ENCODE assay signal across 9 mouse cellular contexts in the genomic region with DNA sequence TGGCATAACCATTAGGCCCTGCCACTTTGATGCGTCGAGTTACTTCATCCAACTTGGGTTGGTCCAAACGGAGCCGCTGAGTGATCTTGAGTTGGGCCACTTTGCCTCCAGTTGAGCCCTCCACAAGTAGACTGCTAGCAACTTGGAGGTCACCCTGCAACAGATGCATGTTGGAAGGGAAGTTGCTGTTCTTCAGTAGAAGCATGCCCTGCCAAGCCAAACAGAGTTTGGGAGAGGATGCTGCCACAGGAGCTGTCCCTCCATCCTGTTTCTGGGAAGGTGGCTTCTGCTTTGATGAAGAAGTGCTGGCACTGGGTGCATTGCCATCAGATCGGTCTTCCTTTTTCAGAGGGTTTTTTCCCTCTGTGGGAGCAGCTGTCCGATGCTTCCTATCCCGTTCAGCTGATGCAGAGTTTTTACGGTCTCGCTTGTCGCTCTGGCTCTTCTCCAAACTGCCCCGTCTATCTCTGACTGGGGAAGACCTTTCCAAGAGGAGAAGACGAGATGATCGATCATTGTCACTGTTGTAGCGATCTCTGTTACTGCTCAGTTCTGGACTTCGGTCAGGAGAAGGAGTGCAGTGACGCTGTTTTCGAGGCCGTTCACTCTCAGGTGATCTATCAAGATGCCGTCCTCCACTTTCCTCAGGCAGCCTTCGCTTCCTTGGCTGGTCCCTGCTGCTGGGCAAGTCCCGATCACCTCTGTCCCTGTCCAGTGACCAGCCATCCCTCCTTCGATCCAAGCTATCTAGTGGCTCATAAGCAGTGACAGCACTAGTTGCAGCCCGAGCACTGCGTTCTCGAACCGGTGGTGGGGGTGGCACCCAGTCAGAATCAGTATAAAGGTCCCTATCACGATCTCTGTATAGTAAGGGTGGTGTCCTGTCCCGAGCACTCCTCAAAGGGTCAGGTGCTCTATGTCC. TPM values are rescaled to one million over a fixed set of nuclear protein-coding genes. Genes with fewer than 3 reads are reported as not detected.
DNase-seq lines count a peak whose midpoint lies in the region; ATAC-seq and TF ChIP-seq lines count a peak whose summit lies in the region.
"Had no signal": no experiment of that assay in that cellular context is flagged by ENCODE, and none has a peak within 500 bp of the region (broad histone marks: within the 10 kb centered on the region; RNA-seq: fewer than 3 reads in every experiment).

No protein-coding gene starts in this region.

- no peak for TF ChIP-seq EP300 in liver, postnatal 0 days (IDR thresholded peaks at IDR 0.05; ENCODE audit: low read depth)

- H3K36me3 ChIP-seq in erythroblast, embryonic 14.5 days (ENCODE audit: control insufficient read depth): peaks cover 65% of the 10 kb centered on the region
- H3K36me3 ChIP-seq in forebrain, embryonic 11.5 days (ENCODE audit: control insufficient read depth, insufficient read depth, low read length): peaks cover 5% of the 10 kb centered on the region; the same call in 1 of the 2 replicates
- peaks cover 9% of the 10 kb centered on the region; the same call in 1 of the 2 replicates for H3K36me3 ChIP-seq in hindbrain, postnatal 0 days (ENCODE audit: insufficient read depth, low read length)
- H3K36me3 ChIP-seq in liver, postnatal 0 days (replicated peaks; ENCODE audit: insufficient read depth, low read length): peaks cover 38% of the 10 kb centered on the region

- no peaks in the 10 kb centered on the region for H3K27me3 ChIP-seq in erythroblast, embryonic 14.5 days (ENCODE audit: control insufficient read depth)
- H3K27me3 ChIP-seq in forebrain, embryonic 11.5 days (ENCODE audit: control insufficient read depth, insufficient read depth, low read length): no peaks in the 10 kb centered on the region
- H3K27me3 ChIP-seq in hindbrain, postnatal 0 days (ENCODE audit: insufficient read depth, low read length): no peaks in the 10 kb centered on the region
- H3K27me3 ChIP-seq in liver, postnatal 0 days (ENCODE audit: insufficient read depth, low read length): no peaks in the 10 kb centered on the region

- no peak overlapping the region for H3K27ac ChIP-seq in forebrain, embryonic 11.5 days (ENCODE audit: low read depth, low read length)
- H3K27ac ChIP-seq in hindbrain, postnatal 0 days: no peak overlapping the region
- H3K27ac ChIP-seq in liver, postnatal 0 days (ENCODE audit: low read depth): 0 out of 2 replicates have a peak overlapping the region, but pooled peaks have one; percentile 92

- no peak overlapping the region; the same call in 1 of the 2 replicates for H3K9ac ChIP-seq in forebrain, embryonic 11.5 days (ENCODE audit: low read length)
- no peak overlapping the region; the same call in 1 of the 2 replicates for H3K9ac ChIP-seq in hindbrain, postnatal 0 days (replicated peaks; ENCODE audit: low read length)
- peak overlapping the region; percentile 91 for H3K9ac ChIP-seq in liver, postnatal 0 days (replicated peaks)

- WGBS in forebrain, embryonic 11.5 days: 89% methylated on average over 28 of the region's 28 CpGs
- WGBS in hindbrain, postnatal 0 days: 66% methylated on average over 28 of the region's 28 CpGs
- WGBS in liver, postnatal 0 days (ENCODE audit: insufficient replicate concordance): 65% methylated on average over 28 of the region's 28 CpGs

- peaks cover 51% of the 10 kb centered on the region for H3K4me1 ChIP-seq in erythroblast, embryonic 14.5 days (ENCODE audit: control insufficient read depth)
- H3K4me1 ChIP-seq in forebrain, embryonic 11.5 days (replicated peaks; ENCODE audit: control insufficient read depth, insufficient read depth, low read length): peaks cover 17% of the 10 kb centered on the region
- peaks cover 23% of the 10 kb centered on the region; the same call in 1 of the 2 replicates for H3K4me1 ChIP-seq in hindbrain, postnatal 0 days (ENCODE audit: insufficient read depth, low read length)
- peaks cover 20% of the 10 kb centered on the region for H3K4me1 ChIP-seq in liver, postnatal 0 days (ENCODE audit: insufficient read depth)

- peak; percentile 24 to 32 for DNase-seq in adrenal gland, adult 18-20 months (ENCODE audit: low spot score in 2 of 2)
- no peak for DNase-seq in forebrain, embryonic 11.5 days (ENCODE audit: low spot score)
- no peak for DNase-seq in hindbrain, postnatal 0 days (ENCODE audit: low spot score)
- DNase-seq in liver, postnatal 0 days: peak; percentile 18
- no peak for DNase-seq in MN1 (ENCODE audit: low spot score)
- no peak for DNase-seq in lung, postnatal 4 days

- no peak for ATAC-seq in erythroblast, adult 5-6 weeks (replicated peaks; ENCODE audit: low FRiP score, poor library complexity, severe bottlenecking)
- no peak for ATAC-seq in forebrain, embryonic 11.5 days (replicated peaks; ENCODE audit: low FRiP score)
- no peak for ATAC-seq in hindbrain, postnatal 0 days
- ATAC-seq in liver, postnatal 0 days: no peak

- peak overlapping the region; percentile 88 for H3K4me2 ChIP-seq in forebrain, embryonic 11.5 days (ENCODE audit: low read depth, low read length, severe bottlenecking)
- peak overlapping the region; percentile 85 for H3K4me2 ChIP-seq in hindbrain, postnatal 0 days (ENCODE audit: low read depth, low read length)
- H3K4me2 ChIP-seq in liver, postnatal 0 days (ENCODE audit: low read depth, low read length): peak overlapping the region; percentile 93

- peak overlapping the region; percentile 100 for H3K4me3 ChIP-seq in erythroblast, embryonic 14.5 days (replicated peaks)
- H3K4me3 ChIP-seq in forebrain, embryonic 11.5 days (ENCODE audit: low read depth, low read length): peak overlapping the region; percentile 96
- H3K4me3 ChIP-seq in hindbrain, postnatal 0 days (ENCODE audit: low read length): peak overlapping the region; percentile 7; the same call in 1 of the 2 replicates
- H3K4me3 ChIP-seq in liver, postnatal 0 days (ENCODE audit: low read depth, low read length): peak overlapping the region; percentile 90

- no peak for TF ChIP-seq CTCF in hindbrain, postnatal 0 days (IDR thresholded peaks at IDR 0.05; ENCODE audit: low read depth)
- no peak for TF ChIP-seq CTCF in liver, postnatal 0 days (IDR thresholded peaks at IDR 0.05; ENCODE audit: low read depth)

- no peaks in the 10 kb centered on the region for H3K9me3 ChIP-seq in erythroblast, embryonic 14.5 days (ENCODE audit: control insufficient read depth, low read length)
- H3K9me3 ChIP-seq in forebrain, embryonic 11.5 days (ENCODE audit: control insufficient read depth, low read length): no peaks in the 10 kb centered on the region
- H3K9me3 ChIP-seq in hindbrain, postnatal 0 days (ENCODE audit: low read length): no peaks in the 10 kb centered on the region
- H3K9me3 ChIP-seq in liver, postnatal 0 days (ENCODE audit: low read length): no peaks in the 10 kb centered on the region

RNA-seq across cellular contexts. Expression of a gene that starts 2.7 kb away (rescaled TPM):
- 1.1 and 1.6 TPM in 2 replicates for polyA plus RNA-seq in erythroblast, embryonic 14.5 days (2012)
- total RNA-seq in erythroblast, adult 5-6 weeks (2015; ENCODE audit: low replicate concordance): 19.4 and 26.1 TPM in 2 replicates
- 19.9 and 29.7 TPM in 2 replicates for total RNA-seq in erythroblast, adult 5-6 weeks (2017; ENCODE audit: low replicate concordance)
- 10 to 100 TPM; 35.4 to 42.5 TPM for total RNA-seq in adrenal gland, adult 18-20 months (2021)
- 19.4 and 22.6 TPM in 2 replicates for polyA plus RNA-seq in forebrain, embryonic 11.5 days (2014; fragmentation: Nextera tagmentation; extraction: Ambion mirVana)
- 20.0 and 20.9 TPM in 2 replicates for total RNA-seq in hindbrain, postnatal 0 days (2014; rRNA removed)
- polyA plus RNA-seq in hindbrain, postnatal 0 days (2015; fragmentation: Nextera tagmentation; extraction: Ambion mirVana): 6.3 TPM in 2 replicates
- polyA plus RNA-seq in liver, postnatal 0 days (2015; fragmentation: Nextera tagmentation; extraction: Ambion mirVana): 6.5 and 6.7 TPM in 2 replicates

RNA-seq across cellular contexts. Expression of a gene that starts 39.7 kb away (rescaled TPM):
- not detected in 2 replicates for polyA plus RNA-seq in erythroblast, embryonic 14.5 days (2012)
- total RNA-seq in erythroblast, adult 5-6 weeks (2015; ENCODE audit: low replicate concordance): not detected in 2 replicates
- total RNA-seq in erythroblast, adult 5-6 weeks (2017; ENCODE audit: low replicate concordance): 0.43 TPM in 1 of 2 replicates, not detected in the other
- total RNA-seq in adrenal gland, adult 18-20 months (2021): under 1 TPM; 0.35 to 0.53 TPM
- 2.3 and 3.2 TPM in 2 replicates for polyA plus RNA-seq in forebrain, embryonic 11.5 days (2014; fragmentation: Nextera tagmentation; extraction: Ambion mirVana)
- total RNA-seq in hindbrain, postnatal 0 days (2014; rRNA removed): 2.4 and 2.9 TPM in 2 replicates
- 2.3 and 2.8 TPM in 2 replicates for polyA plus RNA-seq in hindbrain, postnatal 0 days (2015; fragmentation: Nextera tagmentation; extraction: Ambion mirVana)
- 0.14 and 0.27 TPM in 2 replicates for polyA plus RNA-seq in liver, postnatal 0 days (2015; fragmentation: Nextera tagmentation; extraction: Ambion mirVana)
- total RNA-seq: hematopoietic stem cell, adult 5-6 weeks had no signal

RNA-seq across cellular contexts. Expression of a gene that starts 52.1 kb away (rescaled TPM):
- polyA plus RNA-seq in erythroblast, embryonic 14.5 days (2012): 2.6 and 3.5 TPM in 2 replicates
- total RNA-seq in erythroblast, adult 5-6 weeks (2015; ENCODE audit: low replicate concordance): 38.2 and 42.8 TPM in 2 replicates
- total RNA-seq in erythroblast, adult 5-6 weeks (2017; ENCODE audit: low replicate concordance): 12.1 and 16.7 TPM in 2 replicates
- total RNA-seq in adrenal gland, adult 18-20 months (2021): 10 to 100 TPM; 83.0 to 85.9 TPM
- 174 and 177 TPM in 2 replicates for polyA plus RNA-seq in forebrain, embryonic 11.5 days (2014; fragmentation: Nextera tagmentation; extraction: Ambion mirVana)
- 63.7 and 93.7 TPM in 2 replicates for total RNA-seq in hindbrain, postnatal 0 days (2014; rRNA removed)
- polyA plus RNA-seq in hindbrain, postnatal 0 days (2015; fragmentation: Nextera tagmentation; extraction: Ambion mirVana): 162 and 167 TPM in 2 replicates
- 94.0 and 99.8 TPM in 2 replicates for polyA plus RNA-seq in liver, postnatal 0 days (2015; fragmentation: Nextera tagmentation; extraction: Ambion mirVana)

Comparison
In these comparisons a context has a peak if more than half of its experiments do, and no peak if none do; other contexts are left out.
1. H3K4me3 ChIP-seq: peak in every context shown above with its lines; median percentile 100 in erythroblast, embryonic 14.5 days; 96 in forebrain, embryonic 11.5 days; 90 in liver, postnatal 0 days; 7 in hindbrain, postnatal 0 days.
2. DNase-seq: peak in adrenal gland, adult 18-20 months (2 of 2) and liver, postnatal 0 days (single experiment); none in forebrain, embryonic 11.5 days (single experiment), hindbrain, postnatal 0 days (single experiment), MN1 (single experiment) and lung, postnatal 4 days (0 of 2).
3. RNA of a gene that starts 52.1 kb away (polyA plus RNA-seq): 174 to 177 TPM in forebrain, embryonic 11.5 days, 162 to 167 TPM in hindbrain, postnatal 0 days and 94.0 to 99.8 TPM in liver, postnatal 0 days; 2.6 to 3.5 TPM in erythroblast, embryonic 14.5 days; every median in the first group is over 10 times any median in the second.
4. Peak in every context shown above with its lines, with median percentiles within 50 percentile points of each other: H3K4me2 ChIP-seq.